Comparison of ENCODE assay signal across 23 mouse cellular contexts in the genomic region with DNA sequence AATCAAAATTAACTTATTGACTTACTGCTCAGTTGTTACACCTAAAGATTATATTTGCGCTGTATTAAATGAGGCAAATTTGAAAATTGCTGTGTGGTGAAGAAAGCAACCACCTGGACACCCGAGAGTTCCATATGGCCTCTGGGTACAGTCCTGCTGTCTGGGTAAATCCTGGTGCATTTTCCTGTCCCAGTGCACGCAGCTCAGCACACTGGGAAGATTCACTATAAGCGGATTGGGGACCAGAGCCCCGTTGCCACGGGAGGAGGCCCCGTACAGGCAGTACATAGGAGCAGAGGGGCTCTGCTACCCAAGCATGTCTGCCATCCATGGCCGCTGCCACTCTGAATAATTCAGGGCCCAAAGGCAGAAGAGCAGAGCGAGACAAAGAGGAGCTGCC. TPM values are rescaled to one million over a fixed set of nuclear protein-coding genes. Genes with fewer than 3 reads are reported as not detected.
DNase-seq lines count a peak whose midpoint lies in the region; ATAC-seq and TF ChIP-seq lines count a peak whose summit lies in the region.
"Had no signal": no experiment of that assay in that cellular context is flagged by ENCODE, and none has a peak within 500 bp of the region (broad histone marks: within the 10 kb centered on the region; RNA-seq: fewer than 3 reads in every experiment).

No protein-coding gene starts in this region.

- peak overlapping the region; percentile 51; the same call in 1 of the 2 replicates for H3K27ac ChIP-seq in forebrain, embryonic 13.5 days
- H3K27ac ChIP-seq in forebrain, embryonic 11.5 days (ENCODE audit: low read depth, low read length), result no peak overlapping the region
- H3K27ac ChIP-seq in forebrain, postnatal 0 days (ENCODE audit: low read depth, low read length), result no peak overlapping the region
- H3K27ac ChIP-seq: hindbrain, embryonic 14.5 days; kidney, embryonic 15.5 days; midbrain, embryonic 12.5 days; stomach, embryonic 15.5 days had no signal

- no peak overlapping the region for H3K4me3 ChIP-seq in forebrain, embryonic 13.5 days
- H3K4me3 ChIP-seq in forebrain, embryonic 11.5 days (ENCODE audit: low read depth, low read length), result no peak overlapping the region
- H3K4me3 ChIP-seq in forebrain, postnatal 0 days (ENCODE audit: low read depth, low read length), result no peak overlapping the region
- H3K4me3 ChIP-seq: heart, embryonic 12.5 days; kidney, embryonic 15.5 days; midbrain, embryonic 12.5 days; stomach, embryonic 15.5 days had no signal

- H3K36me3 ChIP-seq in forebrain, embryonic 13.5 days (ENCODE audit: poor library complexity, severe bottlenecking), result peaks cover 41% of the 10 kb centered on the region
- no peaks in the 10 kb centered on the region for H3K36me3 ChIP-seq in forebrain, embryonic 11.5 days (ENCODE audit: control insufficient read depth, insufficient read depth, low read length)
- H3K36me3 ChIP-seq in forebrain, postnatal 0 days (ENCODE audit: insufficient read depth), result peaks cover 7% of the 10 kb centered on the region; the same call in 1 of the 2 replicates

- no peak overlapping the region for H3K9ac ChIP-seq in forebrain, embryonic 13.5 days
- no peak overlapping the region for H3K9ac ChIP-seq in forebrain, embryonic 11.5 days (ENCODE audit: low read length)
- H3K9ac ChIP-seq in forebrain, postnatal 0 days, result no peak overlapping the region
- H3K9ac ChIP-seq: heart, embryonic 12.5 days; hindbrain, embryonic 14.5 days; kidney, embryonic 15.5 days; liver, postnatal 0 days; midbrain, embryonic 12.5 days; stomach, embryonic 15.5 days had no signal

- peak; percentile 33; the same call in 1 of the 2 replicates for ATAC-seq in forebrain, embryonic 13.5 days
- ATAC-seq in forebrain, embryonic 11.5 days (replicated peaks; ENCODE audit: low FRiP score), result no peak
- ATAC-seq in forebrain, postnatal 0 days, result no peak
- ATAC-seq: activated CD4-positive, CD25-positive, alpha-beta regulatory T cell, adult 4 months; intestine, embryonic 16.5 days; liver, postnatal 0 days had no signal

- 80% methylated on average over 9 of the region's 9 CpGs for WGBS in forebrain, embryonic 13.5 days
- 87% methylated on average over 9 of the region's 9 CpGs for WGBS in forebrain, embryonic 11.5 days
- 65% methylated on average over 9 of the region's 9 CpGs for WGBS in forebrain, postnatal 0 days

- TF ChIP-seq CTCF in forebrain, postnatal 0 days (IDR thresholded peaks at IDR 0.05; ENCODE audit: low read depth), result no peak

- no peaks in the 10 kb centered on the region for H3K27me3 ChIP-seq in forebrain, embryonic 13.5 days
- no peaks in the 10 kb centered on the region for H3K27me3 ChIP-seq in forebrain, embryonic 11.5 days (ENCODE audit: control insufficient read depth, insufficient read depth, low read length)
- H3K27me3 ChIP-seq in forebrain, postnatal 0 days (ENCODE audit: insufficient read depth, low read length), result no peaks in the 10 kb centered on the region
- H3K27me3 ChIP-seq: heart, embryonic 12.5 days; kidney, embryonic 15.5 days; midbrain, embryonic 12.5 days; stomach, embryonic 15.5 days had no signal

- no peaks in the 10 kb centered on the region for H3K4me1 ChIP-seq in forebrain, embryonic 13.5 days
- no peaks in the 10 kb centered on the region for H3K4me1 ChIP-seq in forebrain, embryonic 11.5 days (replicated peaks; ENCODE audit: control insufficient read depth, insufficient read depth, low read length)
- no peaks in the 10 kb centered on the region for H3K4me1 ChIP-seq in forebrain, postnatal 0 days (ENCODE audit: insufficient read depth)
- H3K4me1 ChIP-seq: kidney, embryonic 15.5 days; midbrain, embryonic 12.5 days; stomach, embryonic 15.5 days had no signal

- no peak overlapping the region for H3K4me2 ChIP-seq in forebrain, embryonic 13.5 days
- H3K4me2 ChIP-seq in forebrain, embryonic 11.5 days (ENCODE audit: low read depth, low read length, severe bottlenecking), result no peak overlapping the region
- H3K4me2 ChIP-seq in forebrain, postnatal 0 days (ENCODE audit: low read depth), result no peak overlapping the region
- H3K4me2 ChIP-seq: heart, embryonic 12.5 days; hindbrain, embryonic 14.5 days; kidney, embryonic 15.5 days; midbrain, embryonic 12.5 days; stomach, embryonic 15.5 days had no signal

- H3K9me3 ChIP-seq in forebrain, embryonic 13.5 days (replicated peaks), result no peaks in the 10 kb centered on the region
- H3K9me3 ChIP-seq in forebrain, embryonic 11.5 days (ENCODE audit: control insufficient read depth, low read length), result no peaks in the 10 kb centered on the region
- H3K9me3 ChIP-seq in forebrain, postnatal 0 days (ENCODE audit: low read length), result no peaks in the 10 kb centered on the region
- H3K9me3 ChIP-seq: G1E; heart, embryonic 12.5 days; kidney, embryonic 15.5 days; midbrain, embryonic 12.5 days; stomach, embryonic 15.5 days had no signal

- DNase-seq in forebrain, embryonic 11.5 days (ENCODE audit: low spot score), result no peak
- DNase-seq in layer of hippocampus, postnatal 36 days, result peak; percentile 14 to 21
- DNase-seq in layer of hippocampus, adult 11-12 months (ENCODE audit: low spot score), result no peak
- DNase-seq in cerebellum, adult 9-10 months, result peak; percentile 76
- peak; percentile 15 for DNase-seq in forebrain, postnatal 0 days
- no peak for DNase-seq in natural killer cell, adult 2 months (ENCODE audit: low spot score in 2 of 2)
- DNase-seq in kidney, postnatal 4 days, result no peak
- DNase-seq: adrenal gland, postnatal 25 days; gastrocnemius, postnatal 36 days; heart, postnatal 14 days; liver; liver, postnatal 0 days; lung, postnatal 10 days; thymus, adult 2 months had no signal

RNA-seq across cellular contexts. Expression of a gene that starts 35.6 kb away (rescaled TPM):
- 6.4 and 6.5 TPM in 2 replicates for polyA plus RNA-seq in forebrain, embryonic 13.5 days (2015; fragmentation: Nextera tagmentation; extraction: Ambion mirVana)
- 12.0 and 12.8 TPM in 2 replicates for polyA plus RNA-seq in forebrain, embryonic 11.5 days (2014; fragmentation: Nextera tagmentation; extraction: Ambion mirVana)
- total RNA-seq in layer of hippocampus, postnatal 36 days (2021), result 1 to 10 TPM; 5.2 to 9.6 TPM
- 3.1 and 4.0 TPM in 2 replicates for total RNA-seq in forebrain, postnatal 0 days (2014; rRNA removed)
- polyA plus RNA-seq in forebrain, postnatal 0 days (2015; fragmentation: Nextera tagmentation; extraction: Ambion mirVana), result 1.2 and 1.3 TPM in 2 replicates

RNA-seq across cellular contexts. Expression of a gene that starts 45.2 kb away (rescaled TPM):
- 125 and 126 TPM in 2 replicates for polyA plus RNA-seq in forebrain, embryonic 13.5 days (2015; fragmentation: Nextera tagmentation; extraction: Ambion mirVana)
- polyA plus RNA-seq in forebrain, embryonic 11.5 days (2014; fragmentation: Nextera tagmentation; extraction: Ambion mirVana), result 176 and 179 TPM in 2 replicates
- 10 to 100 TPM; 95.1 to 97.3 TPM for total RNA-seq in layer of hippocampus, postnatal 36 days (2021)
- total RNA-seq in forebrain, postnatal 0 days (2014; rRNA removed), result 130 and 134 TPM in 2 replicates
- 103 and 113 TPM in 2 replicates for polyA plus RNA-seq in forebrain, postnatal 0 days (2015; fragmentation: Nextera tagmentation; extraction: Ambion mirVana)

Comparison
In these comparisons a context has a peak if more than half of its experiments do, and no peak if none do; other contexts are left out.
1. DNase-seq: peak in layer of hippocampus, postnatal 36 days (2 of 2), cerebellum, adult 9-10 months (single experiment) and forebrain, postnatal 0 days (single experiment); none in forebrain, embryonic 11.5 days (single experiment), layer of hippocampus, adult 11-12 months (single experiment), natural killer cell, adult 2 months (0 of 2) and kidney, postnatal 4 days (0 of 2).